Mouse (Mus musculus): Measurements from ENCODE around the gene Plagl1.

- TF ChIP-seq POLR2A (IDR thresholded peaks at IDR 0.05; ENCODE audit: low read depth, low read length) (no peak), CTCF (IDR thresholded peaks at IDR 0.05; ENCODE audit: extremely low read depth, insufficient read length, insufficient replicate concordance, low read depth, low read length) (peak; percentile 16; the same call in 1 of the 2 replicates)
These were observed 67.0 kb downstream of the Plagl1 start for GRCm38 (mm10) chr10:13127335-13127734.
